Mouse (Mus musculus) heart, postnatal 0 days (tissue): ENCODE results near the gene Ndufb5.

Experiments used
- CTCF ChIP-seq: IDR thresholded peaks from 2 replicates; pipeline ENCODE4 v1.5.1; 2016; ENCODE audit warnings: antibody characterized with exemption, control low read depth, low read depth
- EP300 ChIP-seq: IDR thresholded peaks from 2 replicates; pipeline ENCODE4 v1.6.1; 2016; ENCODE audit warnings: antibody characterized with exemption, low read depth

DNA sequence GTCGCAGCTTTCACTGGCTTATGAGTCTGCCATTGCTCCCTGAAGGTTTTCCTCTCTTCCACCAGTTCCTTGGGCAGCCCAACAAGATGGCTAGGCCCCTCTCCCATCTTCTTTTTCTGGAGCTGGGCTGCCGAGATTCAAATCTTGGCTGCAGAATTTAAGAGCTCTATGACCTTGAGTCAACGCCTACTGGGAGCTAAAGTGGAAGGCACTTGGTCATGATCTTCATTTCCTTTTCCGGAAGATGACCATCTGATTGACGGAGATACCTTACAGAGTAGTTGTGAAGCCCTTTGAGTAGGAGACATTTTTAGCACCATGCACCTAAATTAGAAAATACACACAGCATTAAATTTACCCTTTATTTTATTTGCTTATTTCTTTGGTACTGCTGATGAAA is 1.8 kb downstream of the Ndufb5 start:
- TF ChIP-seq CTCF, result no peak
- TF ChIP-seq EP300, result no peak
